Mouse (Mus musculus) megakaryocyte progenitor cell, adult 5-6 weeks (primary cell): ENCODE results near the gene 4933407L21Rik. TPM values are rescaled to one million over a fixed set of nuclear protein-coding genes. Genes with fewer than 3 reads are reported as not detected.
"Not testable (repeated sequence)": the region's sequence is repeated elsewhere in the genome, so short reads cannot be mapped to it uniquely, and the experiment has no call there.

ENCODE experiments used
- ATAC-seq: replicated peaks from 2 replicates; pipeline ENCODE4 v1.8.0; 2016; ENCODE audit warnings: mild to moderate bottlenecking, moderate TSS enrichment, inconsistent platforms; ENCODE audit not compliant: poor library complexity
- total RNA-seq, 2 experiments: library from RNA; stranded (forward) in 1 of 2; stranded (reverse) in 1 of 2; fragments of 157-497, 149-512 nt in 1 of 2; fragments of 200-1000 nt in 1 of 2; gene quantifications; 2 replicates each; pipeline versions ENCODE4 v1.2.3 to v1.2.4; 2015 to 2017

Gene 4933407L21Rik
- total RNA-seq, 2 experiments from 2014 or later: not detected

GRCm38 (mm10) chr1:85957942-85958619 lies 29.8 kb downstream of the 4933407L21Rik start:
- ATAC-seq: no peak

GRCm38 (mm10) chr1:85959129-85959888 lies 31.0 kb downstream of the 4933407L21Rik start:
- no peak for ATAC-seq

GRCm38 (mm10) chr1:85959889-85960276 lies 31.6 kb downstream of the 4933407L21Rik start:
- ATAC-seq: no peak

GRCm38 (mm10) chr1:85960873-85961272 lies 32.6 kb downstream of the 4933407L21Rik start, which contains the start of gene Gpr55:
Gpr55 (minus strand) TSS chr1:85961007.
- peak; percentile 84 for ATAC-seq

GRCm38 (mm10) chr1:85962081-85962480 lies 33.8 kb downstream of the 4933407L21Rik start:
- ATAC-seq: peak; percentile 72

GRCm38 (mm10) chr1:85965856-85966255 lies 37.6 kb downstream of the 4933407L21Rik start:
- ATAC-seq: no peak

GRCm38 (mm10) chr1:85969081-85969480 lies 40.8 kb downstream of the 4933407L21Rik start:
- no peak for ATAC-seq

- no peak for ATAC-seq
Measured at GRCm38 (mm10) chr1:85969519-85969918, 41.2 kb downstream of the 4933407L21Rik start.

- ATAC-seq: no peak
Measured at GRCm38 (mm10) chr1:85971070-85971469, 42.8 kb downstream of the 4933407L21Rik start.

- no peak for ATAC-seq
Measured at GRCm38 (mm10) chr1:85972341-85972740, 44.1 kb downstream of the 4933407L21Rik start.

- ATAC-seq: no peak
Measured at GRCm38 (mm10) chr1:85973468-85973877, 45.2 kb downstream of the 4933407L21Rik start.

- ATAC-seq: peak; percentile 82
Measured at GRCm38 (mm10) chr1:85977709-85978108, 49.4 kb downstream of the 4933407L21Rik start.

GRCm38 (mm10) chr1:85981738-85982357 lies 53.6 kb downstream of the 4933407L21Rik start:
- peak; percentile 12; the same call in 1 of the 2 replicates for ATAC-seq

GRCm38 (mm10) chr1:85985784-85986183 lies 57.5 kb downstream of the 4933407L21Rik start:
- no peak for ATAC-seq

- ATAC-seq: peak; percentile 69
Measured at GRCm38 (mm10) chr1:85988351-85988750, 60.1 kb downstream of the 4933407L21Rik start.

GRCm38 (mm10) chr1:85988882-85989281 lies 60.6 kb downstream of the 4933407L21Rik start:
- ATAC-seq: not testable (repeated sequence)

Other genes with a start within 250 kb of the 4933407L21Rik start
- gene A630001G21Rik, start 149.8 kb upstream of the 4933407L21Rik start, total RNA-seq (2015): 81.4 and 86.3 TPM in 2 replicates
- 57.5 and 65.8 TPM in 2 replicates for gene A630001G21Rik, start 149.8 kb upstream of the 4933407L21Rik start, total RNA-seq (2017)
- 83.1 and 84.9 TPM in 2 replicates for gene Cab39, start 135.0 kb upstream of the 4933407L21Rik start, total RNA-seq (2015)
- gene Cab39, start 135.0 kb upstream of the 4933407L21Rik start, total RNA-seq (2017): 122 and 126 TPM in 2 replicates
- 28.7 and 33.0 TPM in 2 replicates for gene Itm2c, start 34.2 kb upstream of the 4933407L21Rik start, total RNA-seq (2015)
- gene Itm2c, start 34.2 kb upstream of the 4933407L21Rik start, total RNA-seq (2017): 71.1 and 71.3 TPM in 2 replicates
- not detected in 2 replicates for gene Gpr55, start 32.5 kb downstream of the 4933407L21Rik start, total RNA-seq (2015)
- gene Gpr55, start 32.5 kb downstream of the 4933407L21Rik start, total RNA-seq (2017): not detected in 2 replicates
- not detected in 2 replicates for gene Spata3, start 88.3 kb downstream of the 4933407L21Rik start, total RNA-seq (2015)
- not detected in 2 replicates for gene Spata3, start 88.3 kb downstream of the 4933407L21Rik start, total RNA-seq (2017)
- gene 2810459M11Rik, start 117.4 kb downstream of the 4933407L21Rik start, total RNA-seq (2015): not detected in 2 replicates
- gene 2810459M11Rik, start 117.4 kb downstream of the 4933407L21Rik start, total RNA-seq (2017): not detected in 2 replicates
- 94.8 and 129 TPM in 2 replicates for gene Psmd1, start 135.9 kb downstream of the 4933407L21Rik start, total RNA-seq (2015)
- 156 and 166 TPM in 2 replicates for gene Psmd1, start 135.9 kb downstream of the 4933407L21Rik start, total RNA-seq (2017)
- gene Htr2b, start 183.5 kb downstream of the 4933407L21Rik start, total RNA-seq (2015): not detected in 2 replicates
- gene Htr2b, start 183.5 kb downstream of the 4933407L21Rik start, total RNA-seq (2017): not detected in 2 replicates
- 4.0 and 10.6 TPM in 2 replicates for gene Gm21972, start 205.2 kb downstream of the 4933407L21Rik start, total RNA-seq (2015)
- 9.4 TPM in 1 of 2 replicates, not detected in the other for gene Gm21972, start 205.2 kb downstream of the 4933407L21Rik start, total RNA-seq (2017)
- 3.2 and 5.0 TPM in 2 replicates for gene Armc9, start 226.3 kb downstream of the 4933407L21Rik start, total RNA-seq (2015)
- gene Armc9, start 226.3 kb downstream of the 4933407L21Rik start, total RNA-seq (2017): 5.8 and 11.5 TPM in 2 replicates